Mouse (Mus musculus) urinary bladder, adult 2 months (tissue): ENCODE measurements at regions not wholly inside any gene's neighbourhood (a gene's known extent, or its start where the extent isn't known, plus 50 kb on each side); places are given as distances from the start of the nearest gene placed in this dataset.

ENCODE experiments used
- DNase-seq: peaks from one replicate; pipeline ENCODE4 v3.0.0; 2022; ENCODE audit warnings: low spot score

DNA sequence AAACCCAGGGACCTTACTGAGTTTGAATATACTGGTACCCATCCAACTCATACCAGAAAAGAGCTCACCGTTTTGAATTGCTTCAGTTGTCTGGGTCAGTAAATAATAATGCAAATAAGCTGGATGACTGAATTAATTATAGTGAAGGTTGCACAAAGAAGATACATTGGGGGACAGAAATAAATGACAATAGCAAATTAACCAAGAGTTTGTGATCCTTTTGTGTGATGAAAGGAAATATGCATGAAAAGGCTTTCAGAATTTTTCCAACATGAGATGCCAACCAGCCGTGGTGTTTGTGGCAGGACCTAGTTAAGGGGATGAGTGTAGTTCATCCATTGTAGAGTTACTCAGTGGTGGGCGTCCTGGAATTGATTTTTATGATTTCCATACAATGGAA, 186.5 kb upstream of the Pik3r1 start:
- DNase-seq: no peak

DNA sequence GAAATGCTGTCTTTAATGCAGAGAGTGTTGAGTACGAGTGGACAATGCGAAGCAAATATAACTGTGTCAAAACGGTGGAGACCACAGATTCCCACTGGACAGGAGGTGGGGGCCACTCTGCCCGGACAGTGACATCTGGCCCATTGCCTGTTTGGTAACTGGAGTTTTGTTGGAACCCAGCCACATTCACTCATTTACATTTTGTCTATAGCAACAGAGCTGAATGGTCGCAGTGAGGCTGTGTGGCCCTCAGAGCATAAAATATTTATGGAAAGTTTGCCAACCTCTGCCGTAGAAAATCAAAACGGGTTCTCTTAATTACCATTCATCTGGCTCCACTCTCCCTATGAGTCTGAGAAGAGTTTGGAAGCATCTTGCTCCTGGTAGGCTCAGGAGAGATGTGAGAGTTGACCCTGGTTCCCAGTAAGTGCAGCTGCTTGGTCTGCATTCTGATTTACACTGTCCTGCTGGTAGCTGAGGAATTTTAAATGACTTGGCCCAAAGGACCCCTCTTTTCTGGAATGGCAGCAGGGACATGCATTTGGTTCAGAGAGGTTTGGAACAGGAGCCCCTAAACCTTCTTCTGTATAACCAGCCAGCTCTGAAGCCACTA, 187.9 kb upstream of the Pik3r1 start:
- no peak for DNase-seq

DNA sequence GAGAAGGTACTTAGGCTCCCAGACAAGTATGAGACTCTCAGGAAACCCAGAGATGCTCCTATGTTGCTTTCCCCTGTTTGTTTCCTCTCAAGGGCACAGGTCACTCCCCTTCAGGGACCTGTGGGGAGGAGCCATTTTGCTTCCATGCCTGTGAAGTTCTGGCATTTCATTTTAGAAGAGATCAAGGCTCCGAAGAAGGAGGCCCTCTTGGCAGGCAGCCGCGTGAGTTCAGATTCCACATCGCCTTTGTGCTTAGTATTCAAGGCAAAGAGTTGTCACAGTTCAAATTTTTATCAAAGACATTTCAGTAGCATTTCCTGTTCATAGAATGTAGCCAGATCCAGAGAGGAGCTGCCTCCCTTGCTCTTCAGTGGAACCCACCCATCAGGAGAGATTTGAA, 189.8 kb upstream of the Pik3r1 start:
- DNase-seq: no peak

DNA sequence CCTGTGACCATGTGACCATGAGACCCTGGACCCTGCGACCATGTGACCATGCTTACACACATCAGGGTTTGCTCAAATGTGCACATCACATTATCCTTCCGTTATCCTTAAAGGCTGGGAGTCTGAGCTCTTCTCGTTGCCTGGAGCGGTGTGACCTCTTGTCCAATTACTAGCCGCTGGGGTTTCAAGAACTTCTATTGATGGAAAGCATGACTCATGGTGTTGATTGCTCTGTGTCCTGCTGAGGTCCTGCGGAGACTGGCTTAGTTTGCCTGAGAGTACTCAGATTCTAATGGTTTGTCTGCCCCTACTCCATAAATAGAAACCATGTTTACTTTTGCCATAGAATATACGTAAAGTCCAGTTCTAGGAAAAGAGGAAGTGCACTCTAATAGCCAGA, 197.5 kb upstream of the Pik3r1 start:
- DNase-seq: no peak

DNA sequence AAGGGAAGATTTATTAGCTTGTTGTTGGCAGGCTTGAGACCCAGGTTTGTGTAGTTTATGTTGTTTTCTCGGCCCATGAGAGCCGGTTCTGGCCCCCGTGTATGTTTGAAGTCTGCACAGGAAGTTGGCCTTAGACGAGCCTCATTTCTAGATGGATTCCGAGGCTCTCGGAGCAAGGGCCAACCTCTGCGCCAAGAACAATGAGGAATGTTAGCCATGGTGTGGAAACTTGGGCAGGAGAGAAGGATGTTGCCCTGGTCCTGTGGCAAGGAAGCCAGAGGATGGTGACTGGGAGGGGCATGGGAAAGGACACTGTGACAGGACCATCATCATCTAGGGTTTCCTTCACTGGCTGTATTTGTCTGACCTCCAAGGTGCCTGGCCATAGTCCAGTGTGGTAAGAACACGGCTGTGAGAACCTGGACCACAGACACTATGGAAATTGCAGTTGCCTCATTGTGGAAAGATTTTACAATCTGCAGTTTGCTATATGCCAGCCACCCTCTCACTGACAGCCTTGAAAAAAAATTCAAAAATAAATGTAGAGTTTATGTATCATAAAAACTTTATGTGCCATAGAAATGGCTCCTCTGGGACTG, 198.9 kb upstream of the Pik3r1 start:
- no peak for DNase-seq

DNA sequence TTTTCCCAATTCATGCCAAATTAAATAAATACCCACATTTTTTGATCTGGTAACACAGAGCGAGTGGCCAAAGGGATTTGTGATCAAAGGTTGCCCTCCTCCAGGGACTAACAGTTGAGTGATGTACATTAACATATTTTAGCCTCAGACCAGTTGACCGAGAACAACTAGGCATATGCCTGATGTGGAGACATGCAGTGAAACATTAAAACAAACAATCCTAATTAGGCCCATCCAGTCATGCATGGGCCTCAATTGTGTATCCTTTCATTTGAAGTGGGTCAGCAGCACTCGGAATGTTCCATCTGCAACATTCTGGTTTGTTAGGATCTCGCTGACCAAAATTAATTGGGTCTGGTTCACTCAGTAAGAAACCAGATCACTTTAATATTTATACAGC, 199.4 kb upstream of the Pik3r1 start:
- no peak for DNase-seq

DNA sequence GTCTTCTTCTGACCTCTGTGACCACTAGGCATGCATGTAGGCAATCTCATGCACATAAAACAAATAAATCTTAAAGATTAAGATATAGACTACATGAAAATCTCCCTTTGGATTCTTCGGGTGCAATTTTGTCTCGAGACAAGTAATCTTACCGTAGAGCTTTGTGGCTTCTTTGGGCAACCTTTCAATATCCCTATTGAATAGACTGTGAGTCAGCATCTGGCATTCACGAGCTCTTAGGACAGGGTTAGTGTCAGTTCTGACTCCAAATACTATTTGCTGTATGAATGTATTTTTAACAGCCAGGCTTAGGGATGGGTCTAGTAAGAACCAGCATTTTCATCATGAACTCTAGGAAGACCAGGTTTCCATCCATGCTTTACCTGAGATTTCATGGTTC, 208.7 kb upstream of the Pik3r1 start:
- DNase-seq: no peak

DNA sequence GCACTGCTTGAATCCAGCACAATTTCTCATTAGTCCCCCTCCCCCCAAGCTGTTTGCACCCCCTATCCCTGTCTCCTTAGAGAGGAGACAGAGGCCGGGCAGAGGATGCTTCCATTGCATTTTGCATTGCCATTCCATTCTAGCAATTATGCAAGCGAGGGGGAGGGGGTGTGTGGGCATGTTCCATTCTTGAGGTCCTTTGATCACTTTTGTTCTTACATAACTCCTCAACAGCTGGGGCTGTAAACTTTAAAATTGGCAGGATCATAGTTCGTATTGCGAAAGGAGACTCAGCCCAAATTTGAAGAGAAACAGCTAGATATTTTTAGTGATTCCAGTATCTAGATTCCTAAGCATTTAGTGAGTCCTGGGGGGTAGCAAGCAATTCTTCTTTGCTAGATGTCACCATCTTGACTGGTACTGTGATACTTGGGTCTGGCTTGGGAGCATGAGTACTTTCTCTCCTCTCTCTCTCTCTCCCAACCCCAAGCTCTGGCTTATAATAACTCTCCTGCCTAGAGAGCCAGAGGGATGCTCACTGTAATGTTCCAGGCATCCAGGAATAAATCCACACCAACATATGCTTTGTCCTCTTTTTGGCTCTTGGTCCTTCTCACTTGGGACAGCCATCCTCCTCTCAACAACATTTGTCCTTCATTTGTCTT, 212.3 kb upstream of the Pik3r1 start:
- DNase-seq: no peak

DNA sequence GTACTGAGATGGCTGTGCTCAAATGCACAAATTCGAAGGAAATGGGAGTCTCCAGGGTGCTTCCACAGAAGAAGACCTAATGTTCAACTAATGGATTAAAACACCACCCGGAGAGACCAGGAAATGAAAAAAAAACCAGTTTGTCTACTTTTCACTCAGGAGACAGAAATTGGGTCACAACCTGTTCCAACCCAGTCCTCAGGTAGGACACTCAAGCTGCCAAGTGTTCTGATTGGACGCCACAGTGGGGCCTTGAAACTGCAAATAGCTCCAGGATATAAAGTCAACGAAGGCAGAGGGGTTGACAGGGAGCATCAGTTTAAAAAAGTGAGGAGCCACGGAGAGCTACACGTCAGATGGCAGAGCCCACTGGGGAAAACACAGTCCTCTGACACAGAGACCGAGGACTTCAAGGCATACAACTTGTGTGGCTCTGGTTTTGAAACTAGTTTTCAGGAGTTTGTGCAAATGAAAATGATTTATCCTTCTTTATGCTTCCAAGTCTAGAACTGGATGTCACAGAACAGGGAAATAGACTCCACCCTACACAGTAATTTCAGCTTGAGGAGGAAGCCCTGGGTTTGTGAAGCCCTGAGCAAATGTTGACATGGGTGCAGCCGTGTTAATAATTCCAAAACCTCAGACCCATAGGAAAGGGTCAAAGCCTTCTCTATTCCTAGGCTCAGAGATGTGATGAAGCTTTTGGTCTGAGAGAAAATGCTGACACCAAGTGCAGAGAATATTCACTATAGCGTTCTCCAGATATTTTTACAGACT, 220.8 kb upstream of the Pik3r1 start:
- DNase-seq: no peak

DNA sequence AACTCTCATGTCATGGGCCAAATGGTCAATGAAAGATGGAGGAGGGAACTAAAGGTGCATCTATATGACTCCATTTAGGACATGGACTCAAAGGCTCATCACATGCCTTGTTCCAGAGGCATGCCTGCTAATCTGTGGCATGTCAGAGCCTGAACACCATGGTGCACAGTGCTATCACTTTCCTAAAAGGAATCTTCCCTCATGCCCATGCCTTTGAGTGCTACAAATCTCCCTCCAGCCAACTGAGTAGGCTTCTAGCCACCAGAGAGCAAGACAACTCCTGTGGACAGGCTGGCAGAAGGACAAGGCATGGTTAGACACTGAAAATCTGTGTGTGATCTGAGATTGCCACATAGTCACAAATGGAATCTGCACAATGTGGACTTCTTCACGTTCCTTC, 223.7 kb upstream of the Pik3r1 start:
- DNase-seq: no peak

DNA sequence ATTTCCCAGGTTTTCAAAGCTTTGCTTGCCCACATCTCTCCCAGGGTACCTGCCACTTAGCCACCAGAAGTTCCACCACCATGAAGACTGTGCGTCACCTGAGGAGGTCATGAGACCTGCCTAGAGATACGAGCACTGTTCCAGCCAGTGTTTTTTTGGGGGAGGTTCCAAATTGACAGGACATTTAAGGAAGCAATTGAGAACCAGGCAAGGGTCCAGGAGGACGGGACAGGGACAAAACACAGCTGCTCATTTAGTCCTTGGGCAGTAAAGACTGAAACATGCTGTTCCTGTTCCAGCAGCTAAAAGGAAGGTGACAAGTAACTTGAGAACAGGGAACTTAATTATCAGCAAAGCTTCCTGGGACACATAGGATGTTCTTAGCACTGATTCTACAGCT, 226.8 kb upstream of the Pik3r1 start:
- DNase-seq: no peak

DNA sequence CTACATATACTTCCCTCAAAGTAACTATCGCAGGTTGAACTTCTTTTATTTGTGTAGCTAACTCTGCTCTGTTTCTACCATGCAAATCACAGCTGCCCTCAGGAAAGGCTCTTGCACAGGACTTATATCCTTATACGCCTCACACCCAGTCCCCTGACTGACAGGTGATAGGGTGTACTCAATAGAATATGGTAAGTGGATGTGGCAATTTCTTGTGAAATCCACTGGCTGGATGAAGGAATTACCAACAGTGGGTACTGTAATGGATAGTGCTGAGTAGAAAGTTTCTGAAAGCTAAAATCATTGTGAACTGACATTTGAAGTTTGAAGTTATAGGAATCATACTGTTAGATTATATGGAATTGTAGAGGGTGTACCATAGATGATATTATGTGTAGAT, 227.5 kb upstream of the Pik3r1 start:
- DNase-seq: no peak

DNA sequence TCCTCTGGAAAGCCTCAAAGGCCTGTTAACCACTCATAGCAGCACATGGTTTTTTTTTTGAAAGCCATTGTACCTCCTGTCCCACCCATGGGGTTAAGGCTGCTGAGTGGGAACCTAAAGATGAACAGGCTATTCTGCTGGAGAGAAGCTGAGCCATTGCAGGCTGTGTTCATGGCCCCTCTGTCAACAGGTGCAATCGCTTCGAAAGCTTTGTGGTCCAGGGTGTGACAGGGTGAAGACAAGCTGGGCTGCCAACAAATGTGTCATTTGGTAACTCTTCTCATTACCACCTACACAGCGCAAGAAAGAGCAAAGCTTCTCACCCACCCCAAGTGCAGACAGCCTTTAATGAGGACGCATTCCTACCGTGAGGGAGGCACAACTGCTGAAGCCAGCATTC, 228.1 kb upstream of the Pik3r1 start:
- no peak for DNase-seq

DNA sequence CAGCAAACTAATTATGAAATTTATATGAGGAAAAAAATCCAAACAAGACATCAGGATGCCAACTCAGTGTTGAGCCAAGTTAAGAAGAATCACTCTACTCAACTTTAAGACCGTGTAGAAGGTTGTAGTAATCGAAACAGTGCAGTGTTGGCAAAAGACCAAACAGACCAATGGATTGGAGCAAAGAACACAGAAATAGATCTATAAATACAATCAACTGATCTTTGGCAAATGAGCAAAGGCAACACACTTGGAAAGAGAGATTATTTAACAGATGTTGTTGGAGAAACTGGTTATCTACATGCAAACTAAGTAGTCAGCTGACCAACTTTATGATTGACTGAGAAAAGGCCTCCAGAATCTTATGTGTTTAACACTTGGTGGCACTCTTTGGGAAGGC, 229.4 kb upstream of the Pik3r1 start:
- DNase-seq: no peak

DNA sequence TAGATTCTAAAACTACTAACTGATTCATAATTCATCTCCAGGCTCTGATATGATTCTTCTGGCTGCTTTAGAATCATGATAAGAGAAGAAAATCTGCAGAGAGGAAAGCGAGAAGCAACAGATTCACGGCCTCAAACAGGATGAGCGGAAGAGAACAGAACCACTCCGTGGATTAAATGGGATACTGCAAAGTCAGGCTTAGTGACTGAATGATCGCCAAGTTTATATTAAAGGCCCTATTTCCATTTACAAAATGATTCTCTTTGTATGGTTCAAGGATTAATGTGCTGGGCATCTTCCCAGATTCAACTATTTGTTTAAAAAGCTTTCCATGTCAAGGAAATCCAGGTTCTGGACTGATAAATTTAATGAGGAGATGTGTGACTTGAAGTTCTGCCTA, 238.5 kb upstream of the Pik3r1 start:
- DNase-seq: no peak

DNA sequence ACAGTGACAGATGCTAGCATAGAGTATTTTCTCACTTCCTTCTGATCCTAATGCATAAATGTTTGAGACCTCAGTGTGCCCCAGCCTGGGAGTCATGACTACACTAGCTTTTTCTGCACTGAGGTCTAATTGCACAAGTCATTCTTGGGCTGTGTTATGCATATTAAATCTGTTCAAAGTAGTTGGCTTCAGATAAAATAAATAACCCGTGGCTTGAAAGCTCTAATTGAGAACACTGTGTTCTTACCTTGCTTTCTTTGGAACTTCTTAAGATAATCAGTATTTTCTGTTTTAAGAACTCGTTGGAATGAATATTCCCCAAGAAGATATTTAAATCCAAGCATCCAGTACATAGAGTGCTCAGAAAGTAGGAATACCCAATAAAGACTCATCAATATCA, 243.9 kb upstream of the Pik3r1 start:
- no peak for DNase-seq

DNA sequence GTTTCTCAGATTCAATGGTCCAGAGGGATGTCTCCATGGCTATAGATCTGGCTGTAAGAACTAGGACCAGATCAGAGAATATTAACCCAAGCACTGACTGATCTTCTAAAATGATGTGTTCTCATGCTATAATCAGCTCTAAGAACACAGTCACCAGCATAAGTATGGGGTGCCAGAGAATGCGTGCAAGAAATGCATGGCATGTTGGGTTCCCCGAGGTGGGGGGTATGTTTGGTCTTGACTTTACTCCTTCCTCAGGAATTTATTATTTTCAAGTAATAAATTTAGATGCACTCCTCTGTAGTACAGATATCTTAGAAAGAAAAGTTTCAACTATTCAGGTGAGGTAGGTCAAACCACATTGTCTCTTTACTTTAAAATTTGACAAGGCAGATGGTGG, 246.5 kb upstream of the Pik3r1 start:
- DNase-seq: no peak

DNA sequence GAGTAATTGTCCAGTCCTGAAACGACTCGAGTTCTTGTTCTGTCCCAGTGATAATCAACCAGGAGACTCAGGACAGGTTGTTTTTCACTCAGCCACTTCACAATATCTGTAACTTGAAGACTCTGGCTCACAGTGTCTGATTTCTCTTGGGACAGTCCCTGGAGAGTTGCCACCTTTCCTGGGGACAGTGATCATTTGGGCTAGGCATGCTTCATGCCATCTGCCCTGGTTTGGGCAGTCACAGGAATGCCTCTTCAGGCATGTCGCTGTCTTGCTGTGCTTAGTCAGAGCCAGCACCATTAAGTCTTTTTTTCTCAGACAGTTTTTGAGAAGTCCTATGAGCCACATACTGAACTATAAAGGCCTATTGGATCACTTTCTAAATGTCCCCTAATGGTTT, 246.9 kb upstream of the Pik3r1 start:
- no peak for DNase-seq

DNA sequence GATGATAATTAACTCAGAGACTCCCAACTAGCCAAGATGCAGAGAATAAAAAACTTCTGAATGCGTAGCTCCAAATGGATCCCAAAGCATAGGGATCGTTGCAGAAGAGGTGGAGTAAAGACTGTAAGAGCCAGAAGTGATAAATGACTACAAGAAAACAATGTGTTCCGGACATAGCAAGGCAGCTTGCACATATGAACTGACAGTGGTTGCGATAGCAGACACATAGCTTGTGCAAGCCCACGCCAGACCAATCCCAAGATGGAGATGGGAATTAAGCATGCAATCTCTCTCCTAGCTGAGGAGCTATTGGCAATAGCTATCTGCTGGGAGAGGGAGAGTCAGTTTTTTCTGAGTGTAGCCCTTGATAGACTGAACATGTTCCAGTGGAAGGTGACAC, 248.5 kb upstream of the Pik3r1 start:
- DNase-seq: no peak

DNA sequence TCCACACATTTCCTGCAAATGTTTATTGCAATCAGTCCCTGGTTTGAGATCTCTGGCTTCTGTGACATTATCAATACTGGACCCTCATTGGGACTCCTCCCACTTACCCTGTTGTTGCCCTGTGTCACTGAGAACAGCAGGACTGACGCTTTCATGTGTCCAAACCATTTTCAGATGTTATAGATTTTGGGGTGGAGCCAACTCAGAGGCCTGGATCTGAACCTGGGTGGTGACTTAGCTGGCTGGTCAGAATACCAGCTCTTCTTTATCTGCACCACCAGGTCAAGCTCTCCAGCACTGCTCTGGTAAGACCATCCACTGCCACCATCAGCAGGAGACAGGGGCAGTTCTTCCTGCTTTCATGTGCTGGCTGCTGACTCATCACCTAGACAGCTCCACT, 254.3 kb upstream of the Pik3r1 start:
- DNase-seq: no peak

DNA sequence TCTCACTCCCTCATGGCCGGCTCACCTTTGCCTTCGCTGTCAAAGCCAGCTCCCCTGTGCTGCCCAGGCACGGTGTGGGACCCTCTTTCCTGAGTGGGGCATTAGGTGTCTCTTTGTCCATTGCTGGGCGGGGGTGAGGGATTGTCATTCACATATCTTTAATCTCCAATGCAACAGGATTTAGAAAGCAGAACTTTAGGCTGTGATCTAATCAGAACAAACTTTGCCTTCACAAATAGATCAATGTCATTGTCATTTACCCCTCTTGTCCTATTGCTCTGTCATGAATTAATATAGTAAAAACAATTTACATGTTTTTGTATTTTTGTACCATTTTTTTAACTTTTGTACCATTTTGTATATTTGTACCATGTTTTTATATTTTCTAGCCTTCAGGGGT, 254.7 kb upstream of the Pik3r1 start:
- DNase-seq: no peak

DNA sequence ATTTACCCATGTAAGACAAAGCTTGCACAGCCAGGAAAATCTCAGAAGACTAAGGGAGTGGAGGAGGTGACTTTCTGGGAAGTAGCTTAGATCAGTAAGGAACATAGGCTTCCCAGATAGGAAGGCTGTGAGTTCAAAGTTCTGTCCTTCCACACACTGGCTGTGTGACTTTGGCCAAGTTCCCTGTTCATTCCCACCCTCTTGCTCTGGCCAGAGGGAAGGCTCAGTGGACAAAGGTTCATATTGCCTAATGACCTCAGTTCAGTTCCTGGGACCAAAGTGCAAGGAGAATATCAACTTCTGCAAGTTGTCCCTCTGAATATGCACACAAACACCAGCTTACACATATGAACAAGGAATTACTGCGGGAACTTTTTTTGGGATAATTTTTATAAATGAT, 255.6 kb upstream of the Pik3r1 start:
- no peak for DNase-seq

DNA sequence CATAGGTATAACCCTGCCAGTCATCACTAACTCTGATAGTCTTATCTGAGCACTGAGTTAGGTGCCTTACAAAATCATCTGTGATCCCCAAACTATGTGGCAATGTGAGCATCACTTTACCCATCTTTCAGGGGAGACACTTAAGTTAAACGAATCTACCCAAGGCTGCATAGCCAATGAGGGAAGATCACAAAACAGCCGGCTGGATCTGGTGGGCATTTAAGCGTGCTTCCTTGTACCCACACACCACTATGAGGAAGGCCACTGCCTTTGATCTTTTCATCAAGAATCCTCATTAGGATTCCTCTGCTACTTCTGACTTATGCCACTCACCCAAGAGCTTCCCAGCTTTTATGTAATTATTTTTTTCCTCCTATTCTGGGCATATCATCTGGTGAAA, 257.1 kb upstream of the Pik3r1 start:
- no peak for DNase-seq
